Mouse (Mus musculus) limb, embryonic 12.5 days (tissue): ENCODE data around the gene Rad54l2. TPM values are rescaled to one million over a fixed set of nuclear protein-coding genes. Genes with fewer than 3 reads are reported as not detected.

Experiments
- ATAC-seq: fragments of 200-750 bp; cut with Nextera tagmentation; 2 replicates; pipeline ENCODE4 v1.8.0; 2017; ENCODE audit warnings: low read depth, moderate TSS enrichment; ENCODE audit not compliant: insufficient number of reproducible peaks, insufficient read depth, low FRiP score, low TSS enrichment
- H3K27ac ChIP-seq: fragments of 300-500 bp; sonication (generic); 2 replicates; pipeline ENCODE4 v1.5.1; 2016; ENCODE audit warnings: mild to moderate bottlenecking, moderate library complexity
- H3K27me3 ChIP-seq: fragments of 300-500 bp; sonication (generic); 2 replicates; pipeline ENCODE4 v1.6.1; 2016; ENCODE audit warnings: mild to moderate bottlenecking, moderate library complexity
- H3K36me3 ChIP-seq: fragments of 300-500 bp; sonication (generic); 2 replicates; pipeline ENCODE4 v1.6.1; 2016; ENCODE audit warnings: mild to moderate bottlenecking, moderate library complexity
- H3K4me1 ChIP-seq: fragments of 300-500 bp; sonication (generic); replicated peaks from 2 replicates; pipeline ENCODE4 v1.6.1; 2016
- H3K4me2 ChIP-seq: fragments of 300-500 bp; sonication (generic); 2 replicates; pipeline ENCODE4 v1.6.1; 2016; ENCODE audit warnings: mild to moderate bottlenecking, moderate library complexity
- H3K4me3 ChIP-seq: fragments of 300-500 bp; sonication (generic); replicated peaks from 2 replicates; pipeline ENCODE4 v1.5.1; 2016; ENCODE audit warnings: mild to moderate bottlenecking
- H3K9ac ChIP-seq: fragments of 300-500 bp; sonication (generic); replicated peaks from 2 replicates; pipeline ENCODE4 v1.6.1; 2016; ENCODE audit warnings: mild to moderate bottlenecking, moderate library complexity
- H3K9me3 ChIP-seq: fragments of 300-500 bp; sonication (generic); 2 replicates; pipeline ENCODE4 v1.6.1; 2016; ENCODE audit warnings: mild to moderate bottlenecking, moderate library complexity
- WGBS: fragments of 180-500 bp; shearing (Covaris S2); methylation state at CpG from one replicate; pipeline ENCODE4 v1.1.7; 2016; 5-methylcytosine and 5-hydroxymethylcytosine counted together
- polyA plus RNA-seq: library from polyadenylated mRNA; unstranded; fragments of >200 nt; fragmentation: Nextera tagmentation; extraction: Ambion mirVana; gene quantifications from 2 replicates; pipeline ENCODE4 v1.2.1, GENCODE M21; 2016

Gene Rad54l2
- polyA plus RNA-seq, 1 experiment from 2014 or later, result 12.2 TPM

DNA sequence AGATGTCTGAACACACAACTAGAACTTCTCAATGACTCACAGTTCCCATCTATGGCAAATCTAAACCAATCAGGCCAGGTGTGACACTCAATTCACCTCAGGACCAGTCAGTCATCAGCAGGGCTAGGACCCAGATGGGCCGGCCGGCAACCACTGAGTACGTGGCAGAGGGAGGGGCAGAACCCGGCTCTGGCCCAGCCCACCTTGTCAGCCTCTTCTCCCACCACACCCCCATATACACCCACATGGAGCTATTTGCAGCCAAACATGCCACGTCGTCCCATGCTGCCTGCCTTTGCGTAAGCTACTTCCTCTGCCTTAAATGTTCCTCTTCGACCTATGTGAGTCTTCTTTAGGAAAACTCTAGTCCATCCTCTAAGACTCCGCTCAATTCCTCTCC is 113.0 kb downstream of the Rad54l2 start:
- Histone ChIP-seq H3K36me3 (peaks cover 71% of the 10 kb centered on the region), H3K4me3 (no peak overlapping the region), H3K27me3 (no peaks in the 10 kb centered on the region), H3K4me1 (no peaks in the 10 kb centered on the region), H3K4me2 (no peak overlapping the region), H3K9me3 (no peaks in the 10 kb centered on the region), H3K27ac (no peak overlapping the region), H3K9ac (no peak overlapping the region)
- ATAC-seq, result no peak
- 67% methylated on average over 9 of the region's 9 CpGs for WGBS

- ATAC-seq, result peak; percentile 66; the same call in 1 of the 2 replicates
- Histone ChIP-seq H3K4me2 (no peak overlapping the region), H3K4me1 (no peaks in the 10 kb centered on the region), H3K27ac (no peak overlapping the region), H3K9me3 (no peaks in the 10 kb centered on the region), H3K4me3 (no peak overlapping the region), H3K9ac (no peak overlapping the region), H3K27me3 (no peaks in the 10 kb centered on the region), H3K36me3 (peaks cover 71% of the 10 kb centered on the region)
- 0% methylated on average over 1 of the region's 1 CpGs for WGBS
Measured at GRCm38 (mm10) chr9:106675480-106675879, 113.5 kb downstream of the Rad54l2 start.

DNA sequence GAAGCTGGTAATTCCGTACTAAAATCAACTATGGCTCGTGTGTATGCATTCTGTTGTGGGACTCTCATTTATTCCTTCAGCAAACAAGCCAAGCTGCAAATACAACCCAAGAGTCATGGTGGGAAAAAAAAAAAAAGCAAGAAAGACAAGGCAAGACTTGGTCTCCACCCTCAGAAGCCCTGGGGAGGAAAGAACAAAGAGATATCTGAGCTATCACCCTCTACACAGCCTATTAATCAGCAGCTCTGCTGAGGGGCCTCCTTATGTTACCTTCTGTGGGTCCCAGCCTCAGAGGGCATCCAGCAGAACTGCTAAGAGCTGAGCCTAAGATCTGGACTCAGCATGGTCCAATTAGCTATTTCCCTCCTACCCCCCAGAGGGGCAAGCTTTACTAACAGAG is 115.1 kb downstream of the Rad54l2 start:
- no peaks in the 10 kb centered on the region for H3K9me3 ChIP-seq
- H3K4me2 ChIP-seq, result no peak overlapping the region
- H3K27ac ChIP-seq, result no peak overlapping the region
- no peak overlapping the region for H3K4me3 ChIP-seq
- WGBS, result 83% methylated on average over 2 of the region's 2 CpGs
- H3K4me1 ChIP-seq, result no peaks in the 10 kb centered on the region
- peaks cover 71% of the 10 kb centered on the region for H3K36me3 ChIP-seq
- H3K27me3 ChIP-seq, result no peaks in the 10 kb centered on the region
- no peak overlapping the region for H3K9ac ChIP-seq
- ATAC-seq, result no peak

GRCm38 (mm10) chr9:106664856-106665255 is 124.1 kb downstream of the Rad54l2 start:
- H3K4me3 ChIP-seq, result no peak overlapping the region
- H3K9ac ChIP-seq, result no peak overlapping the region
- H3K4me2 ChIP-seq, result no peak overlapping the region
- no peaks in the 10 kb centered on the region for H3K9me3 ChIP-seq
- H3K27ac ChIP-seq, result no peak overlapping the region
- WGBS, result 74% methylated on average over 6 of the region's 6 CpGs
- ATAC-seq, result no peak
- H3K27me3 ChIP-seq, result no peaks in the 10 kb centered on the region
- no peaks in the 10 kb centered on the region for H3K4me1 ChIP-seq
- H3K36me3 ChIP-seq, result peaks cover 87% of the 10 kb centered on the region

- no peaks in the 10 kb centered on the region for H3K27me3 ChIP-seq
- H3K9me3 ChIP-seq, result no peaks in the 10 kb centered on the region
- 75% methylated on average over 3 of the region's 4 CpGs for WGBS
- peaks cover 87% of the 10 kb centered on the region for H3K36me3 ChIP-seq
- no peak overlapping the region for H3K9ac ChIP-seq
- no peak overlapping the region for H3K4me3 ChIP-seq
- H3K4me2 ChIP-seq, result no peak overlapping the region
- no peaks in the 10 kb centered on the region for H3K4me1 ChIP-seq
- no peak for ATAC-seq
- H3K27ac ChIP-seq, result no peak overlapping the region
Measured at GRCm38 (mm10) chr9:106664433-106664832, 124.6 kb downstream of the Rad54l2 start.

DNA sequence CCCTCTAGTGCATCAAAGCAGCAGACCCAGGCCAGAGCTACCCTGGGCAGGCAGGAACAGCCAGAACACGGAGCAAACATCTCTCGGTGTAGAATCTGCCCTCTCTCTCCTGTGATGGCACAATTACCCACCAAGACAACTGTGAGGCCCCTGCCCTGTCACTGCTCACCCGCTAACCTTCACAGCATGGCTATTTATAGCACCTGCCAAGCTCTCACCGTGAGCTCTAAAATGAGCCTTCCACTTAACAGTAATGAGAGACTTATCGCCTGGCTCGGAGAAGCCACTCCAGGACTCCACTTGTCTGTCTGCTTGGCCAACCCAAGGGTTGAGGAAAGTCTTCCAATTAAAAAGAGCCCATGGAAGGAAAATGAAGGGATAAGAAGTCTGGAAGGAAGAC is 125.8 kb downstream of the Rad54l2 start:
- 75% methylated on average over 6 of the region's 6 CpGs for WGBS
- no peak overlapping the region for H3K4me2 ChIP-seq
- no peaks in the 10 kb centered on the region for H3K27me3 ChIP-seq
- H3K27ac ChIP-seq, result no peak overlapping the region
- no peaks in the 10 kb centered on the region for H3K4me1 ChIP-seq
- H3K9me3 ChIP-seq, result no peaks in the 10 kb centered on the region
- no peak for ATAC-seq
- H3K9ac ChIP-seq, result no peak overlapping the region
- no peak overlapping the region for H3K4me3 ChIP-seq
- peaks cover 87% of the 10 kb centered on the region for H3K36me3 ChIP-seq

DNA sequence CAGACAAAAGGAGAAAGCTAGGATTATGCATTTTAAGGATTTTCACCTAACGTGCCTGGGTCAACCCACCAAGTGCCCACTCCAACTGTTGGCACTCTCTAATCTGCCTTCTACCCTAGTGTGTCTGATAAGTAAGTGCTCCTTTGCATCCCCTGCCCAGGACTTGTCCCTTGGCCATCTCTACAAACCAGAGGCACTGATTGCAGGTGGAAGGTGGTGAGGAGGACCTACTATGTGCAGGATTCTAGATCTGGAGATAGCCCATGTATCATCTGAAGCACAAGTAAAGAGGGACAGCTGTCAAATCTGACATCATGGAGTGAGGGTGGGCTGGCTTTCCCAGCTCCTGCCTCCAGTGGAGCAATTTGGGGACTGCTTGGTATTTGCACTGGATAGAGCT is 129.1 kb downstream of the Rad54l2 start:
- Histone ChIP-seq H3K4me1 (peaks cover 8% of the 10 kb centered on the region), H3K9me3 (no peaks in the 10 kb centered on the region), H3K4me3 (no peak overlapping the region), H3K36me3 (peaks cover 65% of the 10 kb centered on the region), H3K27me3 (peaks cover 21% of the 10 kb centered on the region), H3K9ac (no peak overlapping the region), H3K27ac (no peak overlapping the region), H3K4me2 (no peak overlapping the region)
- WGBS, result 93% methylated on average over 1 of the region's 1 CpGs
- no peak for ATAC-seq

DNA sequence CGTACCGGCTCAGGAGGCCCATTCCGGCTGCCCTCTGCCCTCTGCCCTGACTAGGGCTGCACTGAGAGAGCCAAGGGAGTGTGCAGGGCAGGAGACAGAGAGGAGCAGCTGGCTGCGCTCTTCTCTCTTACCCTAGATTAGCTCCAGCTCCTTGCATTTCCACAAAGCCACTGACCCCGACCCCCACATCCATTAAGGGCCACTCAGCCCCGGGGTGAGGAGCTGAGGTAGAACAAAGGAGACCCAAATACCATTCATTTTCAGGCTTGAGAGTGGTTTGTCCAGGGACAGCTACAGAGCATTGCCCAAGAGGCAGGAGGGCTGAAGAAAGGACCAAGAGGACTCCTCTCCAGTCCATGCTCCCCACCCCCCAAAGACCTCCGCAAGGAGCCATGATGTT is 129.6 kb downstream of the Rad54l2 start:
- no peak overlapping the region for H3K4me3 ChIP-seq
- no peaks in the 10 kb centered on the region for H3K9me3 ChIP-seq
- ATAC-seq, result no peak
- peaks cover 26% of the 10 kb centered on the region for H3K27me3 ChIP-seq
- 77% methylated on average over 7 of the region's 7 CpGs for WGBS
- H3K9ac ChIP-seq, result no peak overlapping the region
- peaks cover 8% of the 10 kb centered on the region for H3K4me1 ChIP-seq
- H3K27ac ChIP-seq, result no peak overlapping the region
- peaks cover 60% of the 10 kb centered on the region for H3K36me3 ChIP-seq
- no peak overlapping the region for H3K4me2 ChIP-seq

GRCm38 (mm10) chr9:106657592-106657991 is 131.4 kb downstream of the Rad54l2 start:
- Histone ChIP-seq H3K36me3 (peaks cover 48% of the 10 kb centered on the region), H3K9ac (no peak overlapping the region), H3K27me3 (peaks cover 43% of the 10 kb centered on the region), H3K4me1 (peaks cover 8% of the 10 kb centered on the region), H3K4me3 (no peak overlapping the region), H3K27ac (no peak overlapping the region), H3K4me2 (no peak overlapping the region), H3K9me3 (no peaks in the 10 kb centered on the region)
- ATAC-seq, result no peak
- WGBS, result 32% methylated on average over 5 of the region's 5 CpGs

DNA sequence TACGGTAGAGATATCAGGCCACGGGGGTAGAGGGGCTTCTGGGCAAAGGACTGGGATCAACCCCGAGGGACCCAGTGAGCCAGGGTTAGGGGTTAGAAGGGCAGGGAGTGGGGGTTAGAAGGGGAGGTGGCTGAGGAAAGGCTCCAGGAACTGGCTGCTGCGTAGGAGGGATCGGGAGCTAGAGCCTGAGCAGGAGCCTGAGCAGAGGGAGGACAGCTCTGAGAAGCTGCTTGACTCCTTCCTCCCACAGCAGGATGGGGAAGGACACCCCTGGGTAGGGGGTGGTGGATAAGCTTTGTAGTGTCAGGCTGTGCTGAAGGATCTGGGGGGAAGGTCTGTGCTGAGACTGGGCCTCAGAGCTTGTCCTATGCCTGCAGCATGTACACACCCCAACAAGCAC is 132.2 kb downstream of the Rad54l2 start:
- ATAC-seq, result no peak
- H3K4me3 ChIP-seq, result no peak overlapping the region
- H3K4me1 ChIP-seq, result peaks cover 8% of the 10 kb centered on the region
- H3K27me3 ChIP-seq, result peaks cover 49% of the 10 kb centered on the region
- H3K9me3 ChIP-seq, result no peaks in the 10 kb centered on the region
- no peak overlapping the region for H3K4me2 ChIP-seq
- WGBS, result 49% methylated on average over 5 of the region's 5 CpGs
- H3K36me3 ChIP-seq, result peaks cover 40% of the 10 kb centered on the region
- H3K9ac ChIP-seq, result no peak overlapping the region
- no peak overlapping the region for H3K27ac ChIP-seq

GRCm38 (mm10) chr9:106655884-106656720 is 132.9 kb downstream of the Rad54l2 start, which contains the start of gene Grm2:
Gene Grm2 (minus strand): TSS chr9:106656082.
- peak within 1 kb of the TSS; percentile 64 for H3K4me2 ChIP-seq
- H3K27me3 ChIP-seq, result peaks cover 51% of the 10 kb centered on the region
- 0 out of 2 replicates have a peak within 1 kb of the TSS, but pooled peaks have one; percentile 18 for H3K9ac ChIP-seq
- H3K4me3 ChIP-seq, result peak within 1 kb of the TSS; percentile 34
- ATAC-seq, result peak; percentile 84; the same call in 1 of the 2 replicates
- peaks cover 8% of the 10 kb centered on the region for H3K4me1 ChIP-seq
- peaks cover 33% of the 10 kb centered on the region for H3K36me3 ChIP-seq
- no peak within 1 kb of the TSS for H3K27ac ChIP-seq
- H3K9me3 ChIP-seq, result no peaks in the 10 kb centered on the region
- 2% methylated on average over 36 of the region's 44 CpGs for WGBS

DNA sequence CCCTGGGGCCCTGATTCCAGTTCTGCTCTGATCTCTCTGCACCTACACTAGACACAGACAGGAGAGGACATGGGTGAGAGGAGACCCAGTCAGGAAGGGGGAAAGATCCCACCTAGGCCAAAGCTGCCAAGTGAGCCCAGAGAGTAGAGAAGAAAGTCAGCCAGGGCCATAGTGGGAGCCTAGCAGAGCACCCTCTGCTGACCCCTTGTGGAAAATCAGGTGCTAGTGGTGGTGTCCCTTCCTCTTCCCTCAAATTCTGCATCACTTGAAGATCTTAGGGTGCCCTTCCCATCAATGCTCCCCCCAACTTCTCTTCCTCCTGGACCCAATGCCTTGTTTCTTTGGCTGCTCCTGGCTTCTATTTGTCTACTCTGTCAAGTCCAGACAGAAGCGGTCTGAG is 136.3 kb downstream of the Rad54l2 start:
- H3K27me3 ChIP-seq, result peaks cover 54% of the 10 kb centered on the region
- H3K9me3 ChIP-seq, result no peaks in the 10 kb centered on the region
- no peak overlapping the region for H3K4me3 ChIP-seq
- peaks cover 8% of the 10 kb centered on the region for H3K4me1 ChIP-seq
- H3K36me3 ChIP-seq, result no peaks in the 10 kb centered on the region
- H3K27ac ChIP-seq, result no peak overlapping the region
- no peak overlapping the region for H3K9ac ChIP-seq
- 55% methylated on average over 1 of the region's 1 CpGs for WGBS
- no peak for ATAC-seq
- no peak overlapping the region for H3K4me2 ChIP-seq
